Mouse (Mus musculus): ENCODE measurements around the gene Armc6.

Armc6 gene

DNA sequence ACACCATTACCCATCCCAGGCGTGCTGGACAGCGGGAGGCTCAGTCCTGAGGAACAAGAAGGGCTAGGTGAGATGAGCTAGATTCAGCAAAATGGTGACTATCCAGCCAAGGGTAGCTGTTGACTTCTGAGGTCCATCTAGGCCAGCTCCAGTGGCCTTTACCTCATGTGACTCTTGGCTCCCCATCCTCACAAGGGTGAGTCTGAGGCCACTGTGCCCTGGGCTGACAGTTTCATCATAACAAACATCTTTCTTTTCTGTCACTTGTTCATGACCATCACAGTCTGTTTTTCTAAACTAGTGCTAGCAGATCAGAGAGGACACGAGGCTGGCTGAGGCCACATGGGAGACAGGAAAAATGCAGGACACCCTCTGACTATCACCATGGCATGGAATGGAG, 40.1 kb downstream of the Armc6 start:
- peak; percentile 63 for DNase-seq (ENCODE audit: low spot score)

DNA sequence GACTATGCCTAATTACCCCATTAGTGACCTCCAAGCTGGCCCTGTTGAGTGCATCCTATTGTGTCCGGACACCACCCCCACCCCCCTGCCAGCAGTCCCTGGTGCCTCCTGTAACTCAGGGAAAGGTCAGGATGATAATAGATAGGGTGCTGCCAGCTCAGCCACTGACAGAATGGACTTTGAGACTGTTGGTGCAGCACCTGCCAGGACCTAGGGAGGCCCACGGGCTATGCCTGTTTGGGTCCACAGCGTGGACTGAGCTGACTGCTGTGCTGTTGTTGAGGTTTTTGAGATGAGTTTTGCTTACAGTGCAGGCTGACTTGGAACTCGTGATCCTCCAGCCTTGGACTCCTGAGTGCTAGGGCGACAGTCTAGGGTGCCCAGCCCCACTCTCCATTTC, 41.0 kb downstream of the Armc6 start:
- DNase-seq (ENCODE audit: low spot score): no peak

GRCm38 (mm10) chr8:70188707-70189106, 45.6 kb downstream of the Armc6 start:
- no peak for DNase-seq (ENCODE audit: low spot score)

DNA sequence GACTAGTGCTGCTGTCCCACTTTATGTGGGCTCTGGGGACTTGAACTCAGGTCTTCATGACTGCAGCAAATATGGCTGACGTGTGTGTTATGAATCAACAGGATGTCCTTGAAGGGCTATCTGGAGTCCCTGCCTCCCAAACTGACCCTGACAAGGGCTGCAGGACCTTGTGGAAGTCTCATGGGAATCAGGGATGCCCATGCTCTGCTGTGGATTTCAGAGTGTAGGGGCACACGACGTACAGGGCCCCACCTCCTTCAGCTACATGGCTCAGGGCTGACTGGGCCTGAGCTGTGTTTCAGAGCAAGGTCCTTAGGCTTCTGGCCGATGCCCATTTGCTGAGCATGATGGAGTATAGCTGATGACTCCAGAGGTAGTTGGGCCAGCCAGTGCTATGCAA, 51.1 kb downstream of the Armc6 start:
- DNase-seq (ENCODE audit: low spot score): no peak

- no peak for DNase-seq (ENCODE audit: low spot score)
Measured at GRCm38 (mm10) chr8:70181903-70182252, 52.4 kb downstream of the Armc6 start.

DNA sequence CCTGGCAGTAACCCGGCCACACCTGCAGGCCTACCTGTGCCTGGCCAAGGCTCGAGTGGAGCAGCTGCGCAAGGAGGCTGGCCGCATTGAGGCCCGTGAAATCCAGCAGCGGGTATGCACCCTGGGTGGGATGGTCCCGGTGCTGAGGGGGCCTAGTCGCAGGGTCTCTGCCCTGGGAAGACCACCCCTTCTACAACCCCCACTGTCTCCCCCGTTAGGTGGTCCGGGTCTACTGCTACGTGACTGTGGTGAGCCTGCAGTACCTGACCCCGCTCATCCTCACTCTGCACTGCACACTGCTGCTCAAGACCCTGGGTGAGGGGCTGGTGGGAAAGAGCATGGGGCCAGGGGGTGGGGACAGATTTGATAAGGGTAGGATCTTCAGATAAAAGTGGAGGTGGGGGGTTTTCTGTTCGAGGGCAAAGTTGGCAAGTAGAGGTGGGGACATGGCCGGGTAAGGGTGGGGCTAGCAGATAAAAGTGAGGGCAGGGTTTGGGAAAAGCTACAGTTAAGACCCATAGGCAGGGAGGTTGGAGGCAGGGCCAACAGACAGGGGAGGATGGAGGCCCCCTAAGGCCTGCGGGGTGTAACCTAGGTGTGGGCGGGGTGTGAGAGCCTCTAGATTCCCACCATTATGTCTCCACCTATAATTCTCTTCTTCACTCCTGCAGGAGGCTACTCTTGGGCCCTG, 52.9 kb downstream of the Armc6 start:
- no peak for DNase-seq (ENCODE audit: low spot score)

DNA sequence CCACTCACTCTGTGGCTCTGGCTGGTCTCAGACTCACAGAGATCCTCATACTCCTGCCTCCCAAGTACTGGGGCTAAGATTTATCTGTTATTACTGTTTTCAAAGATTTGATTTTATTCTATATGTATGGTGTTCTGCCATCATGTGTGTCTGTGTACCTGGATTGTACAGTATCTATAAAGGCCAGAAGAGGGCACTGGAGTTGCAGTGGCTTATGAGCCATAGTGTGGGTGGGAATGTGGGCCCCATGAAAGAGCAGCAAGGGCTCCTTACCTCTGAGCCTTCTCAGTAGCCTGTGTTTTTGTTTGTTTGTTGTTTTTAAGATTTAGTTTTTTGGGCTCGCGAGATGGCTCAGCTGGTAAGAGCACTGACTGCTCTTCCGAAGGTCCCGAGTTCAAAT, 55.2 kb downstream of the Armc6 start:
- no peak for DNase-seq (ENCODE audit: low spot score)

DNA sequence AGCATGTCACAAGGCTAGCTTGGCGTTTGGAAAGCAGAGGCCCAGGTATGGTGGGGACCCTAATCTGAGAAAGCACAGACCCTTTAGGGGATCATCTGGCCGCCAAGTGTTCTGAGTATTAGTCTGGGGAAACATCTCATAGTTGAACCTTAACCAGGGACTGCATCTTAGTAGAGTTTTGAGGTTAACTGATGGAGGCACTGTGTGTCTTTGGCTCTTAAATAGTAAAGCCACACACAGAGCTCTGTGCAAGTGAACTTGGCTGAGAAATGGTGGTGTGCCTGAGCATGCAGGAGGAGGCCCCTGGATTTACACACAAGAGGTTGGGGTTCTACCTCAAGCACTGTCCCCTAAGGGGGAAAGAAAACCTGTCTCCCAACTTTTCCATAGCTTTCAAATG, 56.0 kb downstream of the Armc6 start:
- no peak for DNase-seq (ENCODE audit: low spot score)

DNA sequence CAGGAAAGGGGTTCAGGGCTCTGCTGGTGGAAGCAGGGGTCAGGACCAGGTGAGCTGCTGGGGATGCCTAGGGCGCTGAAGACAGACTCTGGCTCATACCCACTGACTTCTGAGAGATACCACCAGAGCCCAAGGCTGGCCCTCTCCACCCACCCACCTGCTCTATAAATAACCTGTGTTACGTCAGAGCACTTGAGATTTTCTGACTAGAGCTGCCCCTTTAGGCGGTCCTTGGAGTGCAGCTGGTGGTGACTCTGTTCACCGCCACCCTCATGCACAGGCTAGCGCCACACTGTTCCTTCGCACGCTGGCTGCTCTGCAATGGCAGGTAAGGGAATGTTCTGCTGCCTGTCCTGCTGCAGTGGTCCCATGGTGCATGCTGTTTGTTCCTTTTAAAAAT, 60.2 kb downstream of the Armc6 start:
- DNase-seq (ENCODE audit: low spot score): no peak

DNA sequence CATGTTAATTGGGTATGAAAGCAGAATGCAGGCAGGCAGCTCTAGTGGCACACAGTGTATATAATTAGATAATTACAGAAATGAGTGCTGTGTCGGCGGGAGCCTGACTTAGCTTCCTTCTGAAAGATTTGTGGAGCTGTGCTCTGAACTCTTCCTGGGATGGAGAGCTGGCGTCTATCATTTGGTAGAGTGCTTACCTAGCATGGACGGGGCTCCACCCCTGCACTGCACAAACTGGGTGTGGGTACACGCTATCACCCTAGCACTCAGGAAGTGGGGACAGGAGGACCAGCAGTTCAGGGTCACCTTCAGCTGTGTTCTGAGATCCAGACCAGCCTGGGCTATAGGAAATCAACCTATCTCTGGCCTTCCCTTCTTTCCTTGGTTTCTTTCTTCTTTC, 60.9 kb downstream of the Armc6 start:
- DNase-seq (ENCODE audit: low spot score): no peak

GRCm38 (mm10) chr8:70172043-70172681, 62.1 kb downstream of the Armc6 start, which contains the start of gene Tmem161a:
Gene Tmem161a, plus strand, starts transcription at chr8:70172356.
- peak; percentile 98 for DNase-seq (ENCODE audit: low spot score)

DNA sequence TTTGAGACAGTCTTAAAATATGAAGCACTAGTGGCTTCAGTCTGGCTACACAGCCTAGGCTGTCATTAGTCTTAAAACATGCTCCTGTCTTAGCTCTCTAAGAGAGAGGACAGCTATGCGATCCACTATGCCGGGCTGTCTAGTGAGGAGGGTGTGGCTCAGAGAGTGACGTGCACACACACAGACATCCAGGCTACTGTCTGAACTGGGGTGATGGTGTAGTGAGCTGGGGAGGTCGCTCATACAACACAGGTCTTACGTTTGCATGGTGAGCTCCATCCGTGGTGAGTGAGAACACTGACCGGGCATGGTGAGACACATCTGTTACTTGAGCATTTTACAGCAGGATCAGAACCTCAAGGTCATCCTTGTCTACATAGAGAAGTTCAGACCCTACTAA, 63.0 kb downstream of the Armc6 start:
- DNase-seq (ENCODE audit: low spot score): no peak

DNA sequence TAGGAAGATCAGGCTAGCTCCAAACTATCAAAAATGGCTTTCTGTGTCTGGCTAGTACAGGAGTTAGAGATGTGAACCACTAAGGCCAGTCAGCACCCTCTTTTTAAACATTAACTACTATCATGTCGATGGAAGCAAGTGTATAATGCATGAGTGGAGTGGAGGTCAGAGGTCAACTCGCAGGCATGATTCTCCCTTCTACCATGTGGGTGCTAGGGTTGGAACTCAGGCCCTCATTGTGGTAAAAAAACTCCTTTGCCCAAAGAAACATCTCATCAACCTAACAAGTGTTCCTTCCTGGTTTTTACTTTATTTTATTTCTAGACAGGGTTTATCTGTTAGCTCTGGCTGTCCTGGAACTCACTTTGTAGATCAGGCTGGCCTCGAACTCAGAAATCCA, 63.5 kb downstream of the Armc6 start:
- DNase-seq (ENCODE audit: low spot score): no peak
